Mouse (Mus musculus) brain, embryonic 14.5 days (tissue): ENCODE results near the gene Nt5c3.

ENCODE experiments used
- CTCF ChIP-seq: fragments of 200-500 bp; IDR thresholded peaks from 2 replicates; pipeline ENCODE4 v1.5.1; 2012; ENCODE audit warnings: inconsistent platforms, mild to moderate bottlenecking, moderate library complexity, borderline replicate concordance; ENCODE audit not compliant: insufficient read depth, insufficient read length; ENCODE audit errors: extremely low read depth
- POLR2A ChIP-seq: fragments of 200-500 bp; IDR thresholded peaks from 2 replicates; pipeline ENCODE4 v1.6.1; 2012; ENCODE audit warnings: mild to moderate bottlenecking, inconsistent platforms, borderline replicate concordance; ENCODE audit not compliant: poor library complexity, insufficient read depth, insufficient read length, severe bottlenecking; ENCODE audit errors: extremely low read depth

GRCm38 (mm10) chr6:56870027-56870426, 53.7 kb downstream of the Nt5c3 start:
- TF ChIP-seq CTCF (no peak), POLR2A (no peak)
